Mouse (Mus musculus) lung, postnatal 0 days (tissue): ENCODE results near the gene Gtf2h1. TPM values are rescaled to one million over a fixed set of nuclear protein-coding genes. Genes with fewer than 3 reads are reported as not detected.

Experiments
- ATAC-seq: fragments of 200-750 bp; cut with Nextera tagmentation; 2 replicates; pipeline ENCODE4 v1.8.0; 2017; ENCODE audit warnings: moderate library complexity
- DNase-seq: peaks from one replicate; pipeline ENCODE4 v3.0.0-alpha.2; 2016; ENCODE audit warnings: low spot score
- H3K27ac ChIP-seq: fragments of 300-500 bp; sonication (generic); 2 replicates; pipeline ENCODE4 v1.5.1; 2014; ENCODE audit warnings: antibody characterized with exemption, mild to moderate bottlenecking, low read length, mixed read lengths
- H3K27me3 ChIP-seq: fragments of 300-500 bp; sonication (generic); replicated peaks from 2 replicates; pipeline ENCODE4 v1.6.1; 2014; ENCODE audit warnings: low read length, mixed read lengths; ENCODE audit not compliant: insufficient read depth
- H3K36me3 ChIP-seq: fragments of 300-500 bp; sonication (generic); 2 replicates; pipeline ENCODE4 v1.6.1; 2014; ENCODE audit warnings: low read length, mixed read lengths; ENCODE audit not compliant: insufficient read depth
- H3K4me1 ChIP-seq: fragments of 300-500 bp; sonication (generic); 2 replicates; pipeline ENCODE4 v1.6.1; 2014; ENCODE audit warnings: antibody characterized with exemption, low read depth, low read length, mixed read lengths; ENCODE audit not compliant: insufficient read depth
- H3K4me2 ChIP-seq: fragments of 300-500 bp; sonication (generic); replicated peaks from 2 replicates; pipeline ENCODE4 v1.6.1; 2014; ENCODE audit warnings: low read depth, mild to moderate bottlenecking, low read length, moderate library complexity, mixed read lengths
- H3K4me3 ChIP-seq: fragments of 300-500 bp; sonication (generic); 2 replicates; pipeline ENCODE4 v1.5.1; 2014; ENCODE audit warnings: low read depth, low read length
- H3K9ac ChIP-seq: fragments of 300-500 bp; sonication (generic); replicated peaks from 2 replicates; pipeline ENCODE4 v1.6.1; 2014; ENCODE audit warnings: low read depth, mild to moderate bottlenecking
- H3K9me3 ChIP-seq: fragments of 300-500 bp; sonication (generic); 2 replicates; pipeline ENCODE4 v1.6.1; 2016; ENCODE audit warnings: low read length, mixed read lengths
- CTCF ChIP-seq: IDR thresholded peaks from 2 replicates; pipeline ENCODE4 v1.5.1; 2016; ENCODE audit warnings: antibody characterized with exemption, mild to moderate bottlenecking
- EP300 ChIP-seq: IDR thresholded peaks from 2 replicates; pipeline ENCODE4 v1.6.1; 2016; ENCODE audit warnings: antibody characterized with exemption, mild to moderate bottlenecking, control low read depth
- WGBS: fragments of 180-500 bp; shearing (Covaris S2); extraction: QIAGEN DNeasy Blood & Tissue Kit; methylation state at CpG from one replicate; pipeline ENCODE4 v1.1.7; 2014; 5-methylcytosine and 5-hydroxymethylcytosine counted together
- polyA plus RNA-seq: library from polyadenylated mRNA; unstranded; fragments of >200 nt; fragmentation: Nextera tagmentation; extraction: Ambion mirVana; gene quantifications from 2 replicates; pipeline ENCODE4 v1.2.1, GENCODE M21; 2015

The Gtf2h1 gene
- polyA plus RNA-seq, 1 experiment from 2014 or later, result 29.1 TPM

- Histone ChIP-seq H3K4me2 (no peak overlapping the region), H3K27me3 (no peaks in the 10 kb centered on the region), H3K27ac (peak overlapping the region; percentile 15; the same call in 1 of the 2 replicates), H3K4me1 (peaks cover 22% of the 10 kb centered on the region; the same call in 1 of the 2 replicates), H3K9me3 (no peaks in the 10 kb centered on the region), H3K36me3 (no peaks in the 10 kb centered on the region), H3K9ac (no peak overlapping the region), H3K4me3 (no peak overlapping the region)
- DNase-seq, result peak; percentile 28
- TF ChIP-seq CTCF, result no peak
- TF ChIP-seq EP300, result no peak
- ATAC-seq, result no peak
- WGBS, result 71% methylated on average over 7 of the region's 7 CpGs
Measured at GRCm38 (mm10) chr7:46833670-46834255, 37.9 kb downstream of the Gtf2h1 start.

GRCm38 (mm10) chr7:46834994-46835610 is 39.2 kb downstream of the Gtf2h1 start:
- WGBS, result 55% methylated on average over 9 of the region's 14 CpGs
- DNase-seq (no peak), ATAC-seq (no peak)
- Histone ChIP-seq H3K9me3 (no peaks in the 10 kb centered on the region), H3K4me3 (no peak overlapping the region), H3K36me3 (no peaks in the 10 kb centered on the region), H3K9ac (no peak overlapping the region), H3K27me3 (no peaks in the 10 kb centered on the region), H3K4me1 (peaks cover 31% of the 10 kb centered on the region), H3K4me2 (no peak overlapping the region), H3K27ac (no peak overlapping the region)
- no peak for TF ChIP-seq CTCF
- no peak for TF ChIP-seq EP300

- Histone ChIP-seq H3K4me2 (no peak overlapping the region), H3K27me3 (no peaks in the 10 kb centered on the region), H3K9me3 (no peaks in the 10 kb centered on the region), H3K4me1 (peaks cover 30% of the 10 kb centered on the region), H3K36me3 (no peaks in the 10 kb centered on the region), H3K9ac (no peak overlapping the region), H3K27ac (no peak overlapping the region), H3K4me3 (no peak overlapping the region)
- ATAC-seq (no peak), DNase-seq (no peak)
- WGBS, result 75% methylated on average over 5 of the region's 5 CpGs
- TF ChIP-seq CTCF (no peak), EP300 (no peak)
Measured at GRCm38 (mm10) chr7:46836357-46836756, 40.5 kb downstream of the Gtf2h1 start.

- WGBS, result 79% methylated on average over 5 of the region's 5 CpGs
- peaks cover 26% of the 10 kb centered on the region for H3K4me1 ChIP-seq
- TF ChIP-seq CTCF (no peak), EP300 (no peak)
Measured at GRCm38 (mm10) chr7:46837073-46837472, 41.2 kb downstream of the Gtf2h1 start.

GRCm38 (mm10) chr7:46838104-46838671 is 42.3 kb downstream of the Gtf2h1 start:
- Histone ChIP-seq H3K4me1 (peaks cover 30% of the 10 kb centered on the region), H3K9me3 (no peaks in the 10 kb centered on the region), H3K27me3 (no peaks in the 10 kb centered on the region), H3K27ac (peak overlapping the region; percentile 87), H3K36me3 (no peaks in the 10 kb centered on the region), H3K4me3 (no peak overlapping the region), H3K9ac (no peak overlapping the region), H3K4me2 (peak overlapping the region; percentile 3)
- WGBS, result 3% methylated on average over 9 of the region's 9 CpGs
- DNase-seq (peak; percentile 79), ATAC-seq (peak; percentile 28)
- TF ChIP-seq CTCF, result no peak
- TF ChIP-seq EP300, result 0 out of 2 replicates have a peak, but pooled peaks have one; percentile 4

More at GRCm38 (mm10) chr7:46837073-46837472, 41.2 kb downstream of the Gtf2h1 start:
- Histone ChIP-seq H3K27me3 (no peaks in the 10 kb centered on the region), H3K9me3 (no peaks in the 10 kb centered on the region), H3K36me3 (no peaks in the 10 kb centered on the region), H3K9ac (no peak overlapping the region), H3K4me2 (no peak overlapping the region), H3K4me3 (no peak overlapping the region), H3K27ac (no peak overlapping the region)
- DNase-seq, result no peak
- ATAC-seq, result no peak

- H3K36me3 ChIP-seq, result no peaks in the 10 kb centered on the region
- peak overlapping the region; percentile 21 for H3K4me2 ChIP-seq
- no peak overlapping the region for H3K4me3 ChIP-seq
- H3K27ac ChIP-seq, result peak overlapping the region; percentile 87
- WGBS, result 2% methylated on average over 8 of the region's 8 CpGs
- no peaks in the 10 kb centered on the region for H3K9me3 ChIP-seq
- ATAC-seq (peak; percentile 86), DNase-seq (peak; percentile 97)
- no peak overlapping the region for H3K9ac ChIP-seq
- TF ChIP-seq EP300 (no peak), CTCF (no peak)
- peaks cover 27% of the 10 kb centered on the region for H3K4me1 ChIP-seq
- H3K27me3 ChIP-seq, result no peaks in the 10 kb centered on the region
Measured at GRCm38 (mm10) chr7:46838891-46839302, 43.0 kb downstream of the Gtf2h1 start.
